Mouse (Mus musculus) embryonic fibroblast, embryonic 13.5 days (primary cell): ENCODE data around the gene 9430097D07Rik.

Experiments
- CTCF ChIP-seq: IDR thresholded peaks from 2 replicates; pipeline ENCODE4 v1.5.1; 2011; ENCODE audit warnings: mild to moderate bottlenecking, control low read depth, low read length, moderate library complexity, borderline replicate concordance; ENCODE audit not compliant: insufficient read depth
- POLR2A ChIP-seq: IDR thresholded peaks from 2 replicates; pipeline ENCODE4 v1.6.1; 2011; ENCODE audit warnings: low read depth, mild to moderate bottlenecking, control low read depth, low read length, moderate library complexity

GRCm38 (mm10) chr2:32598506-32598905 lies 23.0 kb upstream of the 9430097D07Rik start:
- TF ChIP-seq CTCF = no peak
- no peak for TF ChIP-seq POLR2A
